14 mouse cellular contexts compared by ENCODE assay signal in genomic region chr7:121393884-121394283, GRCm38 (mm10). TPM values are rescaled to one million over a fixed set of nuclear protein-coding genes. Genes with fewer than 3 reads are reported as not detected.
DNase-seq lines count a peak whose midpoint lies in the region; ATAC-seq and TF ChIP-seq lines count a peak whose summit lies in the region.
"Had no signal": no experiment of that assay in that cellular context is flagged by ENCODE, and none has a peak within 500 bp of the region (broad histone marks: within the 10 kb centered on the region; RNA-seq: fewer than 3 reads in every experiment).

No protein-coding gene starts in this region.

- peaks cover 1% of the 10 kb centered on the region; the same call in 1 of the 2 replicates for H3K27me3 ChIP-seq in cerebellum, adult 2 months (ENCODE audit: control insufficient read depth, insufficient read depth, low read length)
- peaks cover 57% of the 10 kb centered on the region for H3K27me3 ChIP-seq in midbrain, embryonic 13.5 days
- H3K27me3 ChIP-seq in midbrain, embryonic 10.5 days (ENCODE audit: low read depth, poor library complexity, severe bottlenecking), result peaks cover 58% of the 10 kb centered on the region
- H3K27me3 ChIP-seq in midbrain, postnatal 0 days (ENCODE audit: insufficient read depth, low read length), result peaks cover 19% of the 10 kb centered on the region

- no peak for TF ChIP-seq POLR2A in cerebellum, adult 2 months (IDR thresholded peaks at IDR 0.05; ENCODE audit: borderline replicate concordance, insufficient read depth, low read length)

- 86% methylated on average over 1 of the region's 1 CpGs for WGBS in cerebellum, adult 2 months
- 88% methylated on average over 1 of the region's 1 CpGs for WGBS in midbrain, embryonic 13.5 days
- 87% methylated on average over 1 of the region's 1 CpGs for WGBS in midbrain, embryonic 10.5 days
- WGBS in midbrain, postnatal 0 days, result 71% methylated on average over 1 of the region's 1 CpGs

- no peak overlapping the region for H3K4me3 ChIP-seq in cerebellum, adult 2 months (replicated peaks; ENCODE audit: insufficient read depth, low read depth, low read length)
- H3K4me3 ChIP-seq in midbrain, embryonic 13.5 days (replicated peaks), result no peak overlapping the region
- H3K4me3 ChIP-seq in midbrain, embryonic 10.5 days, result no peak overlapping the region
- H3K4me3 ChIP-seq in midbrain, postnatal 0 days (ENCODE audit: low read depth, low read length), result peak overlapping the region; percentile 63
- H3K4me3 ChIP-seq: erythroblast, embryonic 14.5 days; limb, embryonic 12.5 days; liver, embryonic 15.5 days had no signal

- H3K9ac ChIP-seq in midbrain, embryonic 13.5 days (replicated peaks), result no peak overlapping the region
- no peak overlapping the region for H3K9ac ChIP-seq in midbrain, postnatal 0 days (replicated peaks; ENCODE audit: low read length, poor library complexity, severe bottlenecking)
- H3K9ac ChIP-seq: limb, embryonic 12.5 days; liver, embryonic 15.5 days had no signal

- H3K9me3 ChIP-seq in midbrain, embryonic 13.5 days, result no peaks in the 10 kb centered on the region
- H3K9me3 ChIP-seq in midbrain, embryonic 10.5 days (replicated peaks), result no peaks in the 10 kb centered on the region
- H3K9me3 ChIP-seq in midbrain, postnatal 0 days (ENCODE audit: low read length), result no peaks in the 10 kb centered on the region
- H3K9me3 ChIP-seq: limb, embryonic 12.5 days; liver, embryonic 15.5 days had no signal

- no peak for ATAC-seq in midbrain, embryonic 13.5 days
- no peak for ATAC-seq in midbrain, postnatal 0 days (ENCODE audit: low FRiP score)
- ATAC-seq: inflammation-experienced regulatory T-cells, adult 6 months had no signal

- peak overlapping the region; percentile 82; the same call in 1 of the 2 replicates for H3K4me2 ChIP-seq in midbrain, embryonic 13.5 days (replicated peaks)
- peak overlapping the region; percentile 94 for H3K4me2 ChIP-seq in midbrain, postnatal 0 days (ENCODE audit: low read depth, low read length, poor library complexity, severe bottlenecking)
- H3K4me2 ChIP-seq: limb, embryonic 12.5 days; liver, embryonic 15.5 days had no signal

- no peak overlapping the region for H3K27ac ChIP-seq in cerebellum, adult 2 months (ENCODE audit: insufficient read depth, low read length)
- no peak overlapping the region for H3K27ac ChIP-seq in midbrain, embryonic 13.5 days
- no peak overlapping the region for H3K27ac ChIP-seq in midbrain, embryonic 10.5 days (replicated peaks)
- no peak overlapping the region for H3K27ac ChIP-seq in midbrain, postnatal 0 days (ENCODE audit: low read depth, low read length)
- H3K27ac ChIP-seq: limb, embryonic 12.5 days; liver, embryonic 15.5 days; macrophage had no signal

- H3K36me3 ChIP-seq in midbrain, embryonic 13.5 days, result no peaks in the 10 kb centered on the region
- no peaks in the 10 kb centered on the region for H3K36me3 ChIP-seq in midbrain, embryonic 10.5 days
- H3K36me3 ChIP-seq in midbrain, postnatal 0 days (ENCODE audit: insufficient read depth, low read length), result no peaks in the 10 kb centered on the region
- H3K36me3 ChIP-seq: limb, embryonic 12.5 days; liver, embryonic 15.5 days had no signal

- peak; percentile 55 to 63 for DNase-seq in cerebellum, postnatal 10 days
- DNase-seq in cerebellum, adult 2 months, result no peak
- DNase-seq in kidney, postnatal 10 days, result peak; percentile 6
- DNase-seq in kidney, adult 11 months, result no peak
- no peak for DNase-seq in midbrain, embryonic 10.5 days (ENCODE audit: low spot score)
- DNase-seq in midbrain, postnatal 0 days (ENCODE audit: low spot score), result peak; percentile 20
- DNase-seq in embryo, embryonic 10 days (ENCODE audit: low spot score), result no peak
- DNase-seq: cerebellum, adult 11-12 months had no signal

- TF ChIP-seq CTCF in cerebellum, adult 2 months (IDR thresholded peaks at IDR 0.05; ENCODE audit: borderline replicate concordance, insufficient read depth, low read depth, low read length), result no peak
- peak; percentile 31; the same call in 1 of the 2 replicates for TF ChIP-seq CTCF in midbrain, postnatal 0 days (IDR thresholded peaks at IDR 0.05)

- H3K4me1 ChIP-seq in cerebellum, adult 2 months (ENCODE audit: control insufficient read depth, insufficient read depth, low read length), result no peaks in the 10 kb centered on the region
- peaks cover 19% of the 10 kb centered on the region for H3K4me1 ChIP-seq in midbrain, embryonic 13.5 days (replicated peaks)
- H3K4me1 ChIP-seq in midbrain, embryonic 10.5 days, result peaks cover 18% of the 10 kb centered on the region
- H3K4me1 ChIP-seq in midbrain, postnatal 0 days (ENCODE audit: insufficient read depth, low read length), result 0 out of 2 replicates have a peak, but pooled peaks cover 5% of the 10 kb centered on the region
- H3K4me1 ChIP-seq: liver, embryonic 15.5 days had no signal

RNA-seq across cellular contexts. Expression of gene Hs3st2, which starts 2.2 kb away (rescaled TPM):
- polyA plus RNA-seq in cerebellum, adult 2 months (2012; rRNA removed), result 5.8 and 7.1 TPM in 2 replicates
- 3.8 and 6.2 TPM in 2 replicates for polyA plus RNA-seq in midbrain, embryonic 13.5 days (2015; fragmentation: Nextera tagmentation; extraction: Ambion mirVana)
- 0.25 and 0.50 TPM in 2 replicates for polyA plus RNA-seq in midbrain, embryonic 10.5 days (2016; fragmentation: Nextera tagmentation; extraction: Ambion mirVana)
- total RNA-seq in midbrain, postnatal 0 days (2014; rRNA removed), result 30.2 and 30.5 TPM in 2 replicates
- polyA plus RNA-seq in midbrain, postnatal 0 days (2015; fragmentation: Nextera tagmentation; extraction: Ambion mirVana), result 22.5 and 27.1 TPM in 2 replicates
- polyA plus RNA-seq: erythroblast, embryonic 14.5 days; inflammation-experienced regulatory T-cells, adult 6 months; liver, embryonic 15.5 days; macrophage had no signal

Comparison
In these comparisons a context has a peak if more than half of its experiments do, and no peak if none do; other contexts are left out.
1. DNase-seq: peak in cerebellum, postnatal 10 days (2 of 2), kidney, postnatal 10 days (single experiment) and midbrain, postnatal 0 days (single experiment); none in cerebellum, adult 2 months (0 of 2), kidney, adult 11 months (single experiment), midbrain, embryonic 10.5 days (single experiment) and embryo, embryonic 10 days (single experiment).